Mouse (Mus musculus) intestine, embryonic 15.5 days (tissue): ENCODE measurements at regions not wholly inside any gene's neighbourhood (a gene's known extent, or its start where the extent isn't known, plus 50 kb on each side); places are given as distances from the start of the nearest gene placed in this dataset.

Experiments used
- ATAC-seq: fragments of 200-750 bp; cut with Nextera tagmentation; 2 replicates; pipeline ENCODE4 v1.8.0; 2017; ENCODE audit warnings: moderate TSS enrichment, moderate library complexity
- H3K27ac ChIP-seq: fragments of 300-500 bp; sonication (generic); 2 replicates; pipeline ENCODE4 v1.5.1; 2015; ENCODE audit warnings: mild to moderate bottlenecking, inconsistent platforms
- H3K27me3 ChIP-seq: fragments of 300-500 bp; sonication (generic); replicated peaks from 2 replicates; pipeline ENCODE4 v1.6.1; 2015; ENCODE audit warnings: inconsistent platforms
- H3K36me3 ChIP-seq: fragments of 300-500 bp; sonication (generic); 2 replicates; pipeline ENCODE4 v1.6.1; 2015; ENCODE audit warnings: inconsistent platforms
- H3K4me1 ChIP-seq: fragments of 300-500 bp; sonication (generic); replicated peaks from 2 replicates; pipeline ENCODE4 v1.6.1; 2015; ENCODE audit warnings: inconsistent platforms
- H3K4me2 ChIP-seq: fragments of 300-500 bp; sonication (generic); replicated peaks from 2 replicates; pipeline ENCODE4 v1.6.1; 2015; ENCODE audit warnings: mild to moderate bottlenecking, inconsistent platforms
- H3K4me3 ChIP-seq: fragments of 300-500 bp; sonication (generic); replicated peaks from 2 replicates; pipeline ENCODE4 v1.5.1; 2015; ENCODE audit warnings: inconsistent platforms
- H3K9ac ChIP-seq: fragments of 300-500 bp; sonication (generic); 2 replicates; pipeline ENCODE4 v1.6.1; 2015; ENCODE audit warnings: inconsistent platforms
- H3K9me3 ChIP-seq: fragments of 300-500 bp; sonication (generic); 2 replicates; pipeline ENCODE4 v1.6.1; 2016; ENCODE audit warnings: inconsistent platforms
- WGBS: fragments of 180-500 bp; shearing (Covaris S2); methylation state at CpG from one replicate; pipeline ENCODE4 v1.1.7; 2015; 5-methylcytosine and 5-hydroxymethylcytosine counted together

GRCm38 (mm10) chr4:105450881-105451280, 293.7 kb downstream of the Plpp3 start:
- Histone ChIP-seq H3K4me1 (no peaks in the 10 kb centered on the region), H3K4me2 (no peak overlapping the region), H3K9ac (no peak overlapping the region), H3K9me3 (no peaks in the 10 kb centered on the region), H3K36me3 (no peaks in the 10 kb centered on the region), H3K4me3 (no peak overlapping the region), H3K27ac (no peak overlapping the region), H3K27me3 (no peaks in the 10 kb centered on the region)
- WGBS = 92% methylated on average over 4 of the region's 4 CpGs
- no peak for ATAC-seq

GRCm38 (mm10) chr4:105451871-105452270, 294.7 kb downstream of the Plpp3 start:
- H3K9ac ChIP-seq = no peak overlapping the region
- no peaks in the 10 kb centered on the region for H3K36me3 ChIP-seq
- no peak overlapping the region for H3K27ac ChIP-seq
- WGBS = 92% methylated on average over 2 of the region's 2 CpGs
- H3K4me2 ChIP-seq = no peak overlapping the region
- ATAC-seq = no peak
- no peaks in the 10 kb centered on the region for H3K4me1 ChIP-seq
- H3K9me3 ChIP-seq = no peaks in the 10 kb centered on the region
- no peak overlapping the region for H3K4me3 ChIP-seq
- H3K27me3 ChIP-seq = no peaks in the 10 kb centered on the region

GRCm38 (mm10) chr4:105456955-105457621, 299.9 kb downstream of the Plpp3 start:
- no peak overlapping the region for H3K4me2 ChIP-seq

GRCm38 (mm10) chr4:105459991-105460688, 303.0 kb downstream of the Plpp3 start:
- Histone ChIP-seq H3K4me2 (no peak overlapping the region), H3K4me1 (no peaks in the 10 kb centered on the region; the same call in 1 of the 2 replicates), H3K36me3 (no peaks in the 10 kb centered on the region), H3K9me3 (no peaks in the 10 kb centered on the region), H3K27me3 (no peaks in the 10 kb centered on the region), H3K4me3 (no peak overlapping the region), H3K9ac (no peak overlapping the region), H3K27ac (no peak overlapping the region)
- ATAC-seq = peak; percentile 95
- 67% methylated on average over 3 of the region's 3 CpGs for WGBS

More at GRCm38 (mm10) chr4:105456955-105457621, 299.9 kb downstream of the Plpp3 start:
- H3K9me3 ChIP-seq = no peaks in the 10 kb centered on the region
- no peak overlapping the region for H3K27ac ChIP-seq
- no peaks in the 10 kb centered on the region; the same call in 1 of the 2 replicates for H3K4me1 ChIP-seq
- no peak overlapping the region for H3K9ac ChIP-seq
- WGBS = 76% methylated on average over 11 of the region's 11 CpGs
- no peak overlapping the region for H3K4me3 ChIP-seq
- H3K36me3 ChIP-seq = no peaks in the 10 kb centered on the region
- no peak for ATAC-seq
- no peaks in the 10 kb centered on the region for H3K27me3 ChIP-seq

- no peak overlapping the region for H3K27ac ChIP-seq
- no peak for ATAC-seq
- H3K9me3 ChIP-seq = no peaks in the 10 kb centered on the region
- H3K4me1 ChIP-seq = no peaks in the 10 kb centered on the region; the same call in 1 of the 2 replicates
- H3K4me3 ChIP-seq = no peak overlapping the region
- no peaks in the 10 kb centered on the region for H3K36me3 ChIP-seq
- 65% methylated on average over 2 of the region's 2 CpGs for WGBS
- H3K27me3 ChIP-seq = no peaks in the 10 kb centered on the region
- no peak overlapping the region for H3K9ac ChIP-seq
- no peak overlapping the region for H3K4me2 ChIP-seq
Measured at GRCm38 (mm10) chr4:105460689-105461005, 303.5 kb downstream of the Plpp3 start.

GRCm38 (mm10) chr4:105467811-105468210, 310.7 kb downstream of the Plpp3 start:
- WGBS = 92% methylated on average over 7 of the region's 7 CpGs
- Histone ChIP-seq H3K4me2 (no peak overlapping the region), H3K27ac (no peak overlapping the region), H3K4me1 (no peaks in the 10 kb centered on the region), H3K36me3 (no peaks in the 10 kb centered on the region), H3K27me3 (no peaks in the 10 kb centered on the region), H3K9ac (no peak overlapping the region), H3K9me3 (no peaks in the 10 kb centered on the region), H3K4me3 (no peak overlapping the region)
- no peak for ATAC-seq

- Histone ChIP-seq H3K9ac (no peak overlapping the region), H3K27me3 (no peaks in the 10 kb centered on the region), H3K4me3 (no peak overlapping the region), H3K9me3 (no peaks in the 10 kb centered on the region), H3K4me1 (no peaks in the 10 kb centered on the region), H3K36me3 (no peaks in the 10 kb centered on the region), H3K27ac (no peak overlapping the region), H3K4me2 (no peak overlapping the region)
- WGBS = 50% methylated on average over 6 of the region's 6 CpGs
- no peak for ATAC-seq
Measured at GRCm38 (mm10) chr4:105469300-105469821, 312.2 kb downstream of the Plpp3 start.

GRCm38 (mm10) chr4:105474765-105475560, 314.7 kb upstream of the Gm12728 start:
- ATAC-seq = no peak
- H3K27me3 ChIP-seq = no peaks in the 10 kb centered on the region
- H3K9ac ChIP-seq = no peak overlapping the region
- no peak overlapping the region for H3K4me3 ChIP-seq
- H3K9me3 ChIP-seq = no peaks in the 10 kb centered on the region
- H3K36me3 ChIP-seq = no peaks in the 10 kb centered on the region
- H3K4me2 ChIP-seq = no peak overlapping the region
- WGBS = 35% methylated on average over 11 of the region's 11 CpGs
- H3K27ac ChIP-seq = no peak overlapping the region
- 0 out of 2 replicates have a peak, but pooled peaks cover 2% of the 10 kb centered on the region for H3K4me1 ChIP-seq

- no peak overlapping the region for H3K9ac ChIP-seq
- ATAC-seq = no peak
- H3K4me3 ChIP-seq = no peak overlapping the region
- 73% methylated on average over 4 of the region's 4 CpGs for WGBS
- H3K4me1 ChIP-seq = 0 out of 2 replicates have a peak, but pooled peaks cover 2% of the 10 kb centered on the region
- H3K27ac ChIP-seq = no peak overlapping the region
- no peaks in the 10 kb centered on the region for H3K9me3 ChIP-seq
- no peaks in the 10 kb centered on the region for H3K27me3 ChIP-seq
- no peaks in the 10 kb centered on the region for H3K36me3 ChIP-seq
- H3K4me2 ChIP-seq = no peak overlapping the region
Measured at GRCm38 (mm10) chr4:105476332-105476731, 313.3 kb upstream of the Gm12728 start.

GRCm38 (mm10) chr4:105486376-105486775, 303.3 kb upstream of the Gm12728 start:
- Histone ChIP-seq H3K4me1 (no peaks in the 10 kb centered on the region), H3K27ac (no peak overlapping the region), H3K4me3 (no peak overlapping the region), H3K27me3 (no peaks in the 10 kb centered on the region), H3K4me2 (no peak overlapping the region), H3K9ac (no peak overlapping the region), H3K9me3 (no peaks in the 10 kb centered on the region), H3K36me3 (no peaks in the 10 kb centered on the region)
- no peak for ATAC-seq
- 83% methylated on average over 1 of the region's 1 CpGs for WGBS

- no peak overlapping the region for H3K4me3 ChIP-seq
- H3K27ac ChIP-seq = no peak overlapping the region
- no peak overlapping the region for H3K9ac ChIP-seq
- H3K36me3 ChIP-seq = no peaks in the 10 kb centered on the region
- WGBS = 94% methylated on average over 2 of the region's 2 CpGs
- no peaks in the 10 kb centered on the region for H3K9me3 ChIP-seq
- ATAC-seq = no peak
- no peaks in the 10 kb centered on the region for H3K27me3 ChIP-seq
- no peak overlapping the region for H3K4me2 ChIP-seq
- no peaks in the 10 kb centered on the region for H3K4me1 ChIP-seq
Measured at GRCm38 (mm10) chr4:105496176-105496575, 293.5 kb upstream of the Gm12728 start.

- Histone ChIP-seq H3K27ac (no peak overlapping the region), H3K9ac (no peak overlapping the region), H3K4me1 (no peaks in the 10 kb centered on the region), H3K4me3 (no peak overlapping the region), H3K27me3 (no peaks in the 10 kb centered on the region), H3K9me3 (no peaks in the 10 kb centered on the region), H3K4me2 (no peak overlapping the region), H3K36me3 (no peaks in the 10 kb centered on the region)
- 47% methylated on average over 2 of the region's 2 CpGs for WGBS
- ATAC-seq = no peak
Measured at GRCm38 (mm10) chr4:105506190-105506589, 283.5 kb upstream of the Gm12728 start.
